Mouse (Mus musculus) spleen, postnatal 4 days (tissue): ENCODE measurements around the gene Cryl1.

Experiments used
- DNase-seq, 2 experiments: peaks; one replicate each; pipeline ENCODE4 v3.0.0; 2022; ENCODE audit warnings: low spot score in 2 of 2

Cryl1 gene

DNA sequence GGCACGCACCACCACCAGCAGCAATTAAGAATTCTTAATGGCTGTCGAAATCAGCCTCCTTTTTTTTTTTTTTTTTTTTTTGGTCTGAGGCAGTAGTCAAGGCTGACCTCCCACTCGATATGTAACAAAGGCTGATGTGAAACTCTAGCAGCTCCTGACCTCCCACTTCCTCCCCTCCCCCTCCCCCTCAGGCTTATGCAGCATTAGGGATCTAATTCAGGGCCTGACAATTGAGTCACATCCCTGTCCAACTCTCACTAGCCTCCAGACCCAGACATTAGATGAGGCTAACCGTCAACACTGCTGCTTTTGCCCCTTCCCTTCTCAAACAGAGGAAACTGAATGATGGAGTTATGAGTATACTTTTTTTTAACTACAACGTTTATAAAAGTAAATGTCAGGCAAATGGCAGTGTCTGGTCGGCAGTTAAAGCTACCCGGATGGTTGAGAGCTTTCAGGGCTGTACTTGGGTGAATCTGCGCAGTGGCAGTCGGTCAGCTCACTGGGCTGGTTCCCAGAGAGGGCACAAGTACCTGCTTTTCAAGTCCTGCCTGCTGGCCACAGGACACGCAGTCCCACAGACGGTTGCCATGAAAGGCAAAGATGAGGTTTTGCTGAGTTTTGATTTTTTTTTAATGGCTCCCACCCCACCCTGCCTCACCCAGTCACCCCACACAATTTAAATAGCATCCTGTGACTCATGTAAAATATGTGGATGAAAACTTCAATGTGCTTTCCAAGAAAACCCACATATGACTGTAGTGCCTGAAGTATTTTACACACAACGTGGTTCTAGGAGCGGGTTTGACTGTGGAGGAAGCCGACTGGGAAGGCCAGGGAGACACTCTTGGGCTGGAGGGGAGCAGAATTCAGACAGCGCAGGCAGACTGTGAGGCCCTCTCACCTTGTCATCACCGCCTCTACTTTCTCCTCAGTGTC lies 81.4 kb downstream of the Cryl1 start:
- no peak for DNase-seq

DNA sequence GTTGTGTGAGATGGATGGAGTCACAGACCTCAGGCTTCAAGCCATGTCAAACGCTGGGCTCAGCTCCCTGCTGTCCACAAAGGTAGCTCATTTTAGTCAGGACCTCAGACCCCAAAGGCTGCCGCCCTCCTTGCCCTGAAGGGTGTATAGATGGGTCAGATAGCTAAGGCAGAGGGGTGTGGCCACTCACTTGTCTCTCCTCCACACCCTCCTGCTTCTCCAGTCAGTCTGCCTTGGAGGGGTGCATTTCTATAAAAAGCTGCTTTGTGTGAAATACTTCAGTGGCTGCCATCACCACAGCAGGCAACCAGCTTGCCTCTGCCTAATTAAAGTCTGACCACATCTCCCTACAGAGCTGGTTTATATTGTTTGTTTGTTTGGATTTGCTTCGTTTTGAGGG lies 82.4 kb downstream of the Cryl1 start:
- DNase-seq: no peak

DNA sequence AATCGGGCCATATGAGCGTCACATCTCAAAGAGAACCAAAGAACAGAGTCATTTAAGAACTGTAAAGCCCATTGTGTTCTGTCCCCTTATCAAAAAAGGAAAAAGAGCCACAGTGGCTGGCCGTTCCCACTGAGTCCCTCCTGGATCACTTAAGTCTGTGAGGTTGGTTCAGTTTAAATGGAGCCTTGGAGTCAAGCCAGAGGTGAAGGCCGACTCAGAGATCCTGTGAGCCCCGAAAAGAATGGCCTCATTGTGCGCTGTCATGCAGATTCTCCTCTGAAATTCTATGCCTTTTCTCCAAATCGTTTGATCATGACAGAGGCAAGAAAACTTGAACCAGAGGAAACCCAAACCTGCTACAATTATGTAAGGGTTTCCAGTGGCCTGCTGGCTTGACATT lies 82.8 kb downstream of the Cryl1 start:
- DNase-seq: no peak

DNA sequence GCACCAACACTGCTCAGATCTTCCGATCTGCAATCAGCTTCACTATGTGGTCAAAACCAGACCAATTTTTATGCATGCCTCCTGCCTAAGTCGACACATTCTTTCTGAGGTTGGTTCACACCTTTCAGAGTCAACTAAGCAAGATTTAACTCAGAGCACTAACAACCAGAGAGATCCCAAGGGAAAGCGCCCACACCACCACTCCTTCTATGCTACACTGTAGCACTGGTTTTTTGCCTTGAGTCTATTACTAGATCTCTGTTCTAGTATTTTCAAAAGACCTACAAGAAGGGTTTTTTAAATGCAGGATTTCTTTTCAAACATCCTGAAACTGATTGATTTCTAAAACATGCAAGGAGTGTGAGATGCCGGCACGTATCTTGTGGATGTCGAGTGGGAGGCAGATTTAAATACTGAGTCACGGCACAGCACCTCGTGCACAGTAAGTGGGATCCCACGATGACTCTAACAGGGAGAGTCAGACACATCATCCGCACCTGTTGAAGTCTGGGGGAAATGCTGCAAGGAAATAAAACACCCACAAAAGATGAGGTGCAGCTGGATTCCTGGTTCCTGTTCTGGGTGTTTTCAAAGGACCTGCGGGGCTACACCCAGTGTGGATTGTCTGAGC lies 96.6 kb downstream of the Cryl1 start:
- DNase-seq: no peak

DNA sequence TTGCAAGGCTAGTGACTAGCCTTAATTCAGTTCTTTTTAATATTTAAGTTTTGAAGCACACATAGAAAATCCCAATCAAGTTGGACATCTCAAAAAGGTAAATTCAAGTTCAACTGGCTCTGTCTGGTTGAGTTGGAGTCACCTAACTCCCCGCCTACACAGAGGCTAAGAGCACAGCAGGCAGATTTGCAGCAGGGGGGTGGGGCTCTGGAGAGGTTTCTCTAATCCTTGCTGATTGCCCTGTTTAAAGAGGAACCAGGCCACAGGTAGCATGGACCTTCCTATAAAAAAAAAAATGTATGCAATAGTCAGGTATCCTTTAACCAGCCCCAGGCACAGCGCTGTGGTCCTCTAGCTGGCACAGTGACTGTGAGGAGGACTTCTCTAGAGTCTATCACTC lies 97.8 kb downstream of the Cryl1 start:
- DNase-seq: no peak

DNA sequence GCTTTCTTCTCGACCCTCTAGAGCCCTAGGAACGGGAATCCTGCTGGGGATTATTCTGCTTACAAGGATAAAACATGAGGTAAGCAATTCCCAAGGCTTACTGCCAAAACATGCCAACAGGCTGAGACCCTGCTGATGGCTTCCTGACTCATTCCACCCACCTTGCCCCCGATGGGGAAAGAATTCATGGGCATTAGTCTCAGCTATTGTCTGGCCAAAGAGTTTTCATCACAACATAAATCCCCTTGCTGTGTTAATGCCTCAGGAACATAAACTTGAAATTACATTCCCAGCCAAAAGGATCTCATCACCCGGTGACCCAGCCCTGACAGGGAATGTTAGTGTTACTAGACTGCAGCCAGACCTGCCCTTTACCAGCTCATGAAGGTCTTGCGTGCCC lies 100.7 kb downstream of the Cryl1 start:
- DNase-seq: no peak

DNA sequence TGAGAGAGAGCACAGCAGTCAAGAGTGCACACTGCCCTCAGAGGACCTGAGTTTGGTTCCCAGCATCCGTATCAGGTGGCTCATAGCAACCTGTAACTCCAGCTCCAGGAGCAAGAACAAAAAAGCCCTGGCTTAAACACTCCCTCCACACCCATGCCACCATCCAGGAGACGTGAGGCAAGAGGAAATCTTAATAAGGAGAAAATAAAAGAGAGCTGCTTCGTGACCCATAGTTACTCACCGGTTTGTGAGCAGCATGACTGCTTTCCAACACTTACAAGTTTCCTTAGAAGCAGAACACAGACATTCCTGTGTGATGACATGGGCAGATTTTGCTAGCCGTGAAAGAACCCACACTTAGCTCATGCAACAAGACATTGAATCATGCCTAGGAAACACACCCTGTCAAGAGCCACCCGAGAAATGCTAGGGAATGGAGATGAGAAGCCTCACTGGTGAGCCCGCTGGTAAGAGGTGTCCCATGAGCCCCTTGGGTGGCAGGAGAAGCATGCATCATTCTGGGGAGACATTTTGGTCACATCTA lies 106.9 kb downstream of the Cryl1 start:
- DNase-seq: no peak

DNA sequence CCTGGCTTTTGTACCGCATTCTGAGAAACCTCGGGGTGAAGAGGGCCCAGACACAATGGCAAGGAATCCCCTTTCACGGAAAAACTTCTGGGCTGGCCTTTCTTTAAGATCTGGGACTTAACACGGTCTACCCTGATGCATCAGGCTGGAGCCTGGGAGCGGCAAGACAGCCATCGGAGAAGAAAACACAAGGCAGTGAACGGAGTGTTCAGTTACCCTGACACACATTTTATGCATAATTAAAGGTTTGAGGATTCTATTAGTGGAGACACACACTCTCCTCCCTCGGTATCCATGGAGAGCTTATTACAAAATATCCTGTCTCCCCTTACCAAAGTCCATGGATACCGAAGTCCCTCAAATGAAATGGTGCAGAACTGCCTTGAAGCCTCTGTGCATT lies 109.2 kb downstream of the Cryl1 start:
- DNase-seq: no peak

DNA sequence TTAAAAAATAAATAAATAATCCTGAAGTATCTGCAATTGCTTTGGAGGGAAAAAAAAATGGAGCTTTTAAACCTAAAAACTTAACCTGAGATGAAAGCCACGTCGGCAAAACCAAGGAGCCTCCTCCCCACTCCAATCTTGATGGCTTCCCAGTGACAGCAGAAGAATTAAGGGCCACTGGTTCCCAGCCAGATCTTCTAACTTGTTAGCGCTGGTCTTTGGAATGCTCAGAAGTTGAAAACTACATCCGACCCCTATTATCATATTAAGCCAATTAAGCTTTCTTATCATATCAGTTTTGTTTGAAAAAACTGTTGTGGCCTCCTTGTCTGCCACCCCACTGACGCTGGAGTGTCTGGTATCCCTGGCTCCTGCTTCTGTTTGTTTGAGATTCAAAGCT lies 114.5 kb downstream of the Cryl1 start:
- no peak for DNase-seq

DNA sequence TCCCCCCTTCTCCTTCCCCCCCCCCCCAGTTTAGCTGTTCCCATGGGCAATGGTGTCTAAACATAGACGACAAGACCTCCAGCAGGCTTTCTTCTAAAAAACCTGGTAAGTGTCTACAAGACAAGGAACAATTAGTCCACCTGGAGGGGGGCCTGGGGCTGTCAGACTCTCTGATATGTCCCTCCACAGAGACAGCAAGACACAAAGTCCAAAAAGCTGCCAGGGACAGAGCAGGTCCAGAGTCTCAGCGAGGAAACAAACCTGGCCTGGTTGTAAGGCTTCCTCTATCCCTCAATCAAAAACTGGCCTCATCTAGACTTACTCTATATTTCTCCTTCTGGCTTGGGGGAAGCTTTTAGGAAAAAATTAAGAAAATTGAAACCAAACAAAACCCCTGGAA lies 115.7 kb downstream of the Cryl1 start:
- no peak for DNase-seq

DNA sequence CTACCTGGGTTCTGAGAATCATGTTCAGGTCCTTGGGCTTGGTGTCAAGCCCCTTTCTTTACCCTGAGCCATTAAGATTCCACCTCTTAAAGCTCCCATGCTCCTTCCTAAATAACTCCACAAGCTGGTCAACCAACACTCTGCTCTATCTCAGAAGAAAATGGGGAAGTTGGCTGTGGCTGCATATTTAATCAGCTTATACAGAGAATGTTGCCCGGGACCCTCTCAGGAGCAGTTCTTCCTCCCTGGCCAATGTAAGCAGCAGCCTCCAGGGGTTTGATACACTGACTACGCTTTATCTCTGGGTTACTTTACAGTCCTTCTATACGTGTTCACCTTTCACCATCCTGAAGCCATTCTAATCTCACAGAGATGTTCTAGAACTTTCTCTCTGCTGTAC lies 117.5 kb downstream of the Cryl1 start:
- DNase-seq: no peak

DNA sequence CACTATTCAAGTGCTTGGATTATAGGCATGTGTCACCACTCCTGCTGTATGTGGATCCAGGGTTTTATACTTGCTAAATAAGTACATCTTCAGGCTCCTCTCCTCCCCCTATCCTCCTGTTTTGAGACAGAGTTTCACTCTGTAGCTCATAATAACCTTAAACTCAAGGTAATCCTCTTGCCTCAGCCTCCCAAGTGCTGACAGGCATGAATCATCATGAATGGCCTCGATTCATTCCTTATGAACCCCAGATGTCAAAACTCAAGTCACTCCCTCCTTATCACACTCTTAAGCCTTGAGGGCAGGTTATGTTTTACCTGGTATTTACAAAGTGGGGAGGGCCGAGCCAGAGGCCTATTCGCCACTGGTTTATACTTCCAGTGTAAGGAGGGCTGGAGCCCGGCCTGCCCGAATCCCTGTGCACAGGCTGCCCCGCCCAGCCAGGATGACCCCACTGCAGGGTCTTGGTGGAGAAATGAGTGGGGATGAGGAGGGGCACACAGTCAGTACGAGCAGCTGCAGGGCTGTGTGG lies 121.8 kb downstream of the Cryl1 start:
- no peak for DNase-seq

DNA sequence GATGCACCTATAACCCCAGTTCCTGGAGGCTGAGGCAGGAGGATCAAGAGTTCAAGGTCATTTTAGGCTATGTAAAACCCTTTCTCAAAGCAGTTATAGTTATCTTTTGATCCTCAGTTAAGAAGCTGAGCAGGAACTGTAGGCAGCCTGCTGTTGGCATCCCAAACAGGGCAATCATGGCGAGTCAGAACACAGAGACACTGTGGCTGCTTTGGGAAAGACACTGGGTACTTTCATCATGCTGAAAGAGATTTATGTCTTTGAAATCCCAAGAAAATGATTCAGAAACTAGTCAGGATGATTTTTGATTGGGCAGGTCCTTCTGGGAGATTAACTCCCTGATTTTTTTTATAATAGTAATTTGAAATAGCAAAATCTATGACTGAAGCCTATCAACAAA lies 126.0 kb downstream of the Cryl1 start:
- no peak for DNase-seq

DNA sequence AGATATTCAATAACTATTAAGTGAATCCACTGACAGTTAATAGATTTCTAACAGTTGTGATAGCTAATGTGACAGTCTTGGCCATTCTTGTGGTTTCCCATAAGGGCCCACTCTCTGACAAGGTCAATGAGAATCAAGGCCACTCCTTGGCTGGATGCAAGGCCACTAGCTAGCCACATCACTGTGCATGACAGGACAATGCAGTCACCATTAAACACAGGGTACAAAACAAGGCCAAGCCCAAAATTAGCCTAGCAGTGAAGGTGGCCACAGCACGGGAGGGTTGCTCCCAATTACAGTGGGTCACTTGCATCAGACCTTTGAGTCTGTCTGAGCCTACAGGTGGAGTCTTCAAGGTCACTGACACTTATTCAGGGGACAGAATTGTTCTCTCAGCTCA lies 126.5 kb downstream of the Cryl1 start:
- DNase-seq: no peak

DNA sequence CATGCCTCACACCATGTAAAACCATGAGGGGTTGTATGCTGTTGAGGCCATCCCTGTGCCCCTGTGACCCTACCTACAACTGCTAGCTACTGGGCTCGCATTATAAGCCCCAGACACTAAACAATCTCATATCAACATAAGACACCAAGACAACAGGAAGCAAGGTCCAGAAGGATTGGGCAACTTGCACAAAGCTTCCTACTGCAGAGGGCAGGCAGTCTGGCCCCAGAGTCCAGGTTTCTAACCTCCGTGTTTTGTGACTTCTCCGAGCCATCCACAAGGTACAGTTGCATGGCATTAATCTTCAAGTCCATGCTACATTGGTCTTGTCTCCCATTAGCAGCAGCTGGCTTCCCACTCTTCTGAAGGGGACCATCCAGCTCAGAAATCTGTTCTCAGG lies 129.4 kb downstream of the Cryl1 start:
- no peak for DNase-seq

DNA sequence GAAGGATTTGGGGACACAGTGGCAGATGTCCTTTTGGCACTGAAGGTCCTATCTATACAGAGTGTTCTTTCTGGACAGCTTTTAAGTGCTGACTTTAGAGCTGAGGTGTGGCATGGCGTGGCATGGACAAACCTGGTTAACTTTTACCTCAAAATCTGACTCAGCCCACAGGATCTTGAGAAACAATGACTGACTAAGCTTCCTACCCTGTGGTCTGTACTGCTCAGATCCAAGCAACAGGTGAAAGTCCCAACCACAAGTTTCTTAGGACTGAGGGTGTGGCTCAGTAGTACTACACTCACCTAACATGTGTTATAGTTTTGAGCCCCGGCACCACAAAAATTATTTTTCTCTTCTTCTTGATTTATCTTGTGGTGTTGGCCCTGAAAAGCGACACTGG lies 130.0 kb downstream of the Cryl1 start:
- no peak for DNase-seq

DNA sequence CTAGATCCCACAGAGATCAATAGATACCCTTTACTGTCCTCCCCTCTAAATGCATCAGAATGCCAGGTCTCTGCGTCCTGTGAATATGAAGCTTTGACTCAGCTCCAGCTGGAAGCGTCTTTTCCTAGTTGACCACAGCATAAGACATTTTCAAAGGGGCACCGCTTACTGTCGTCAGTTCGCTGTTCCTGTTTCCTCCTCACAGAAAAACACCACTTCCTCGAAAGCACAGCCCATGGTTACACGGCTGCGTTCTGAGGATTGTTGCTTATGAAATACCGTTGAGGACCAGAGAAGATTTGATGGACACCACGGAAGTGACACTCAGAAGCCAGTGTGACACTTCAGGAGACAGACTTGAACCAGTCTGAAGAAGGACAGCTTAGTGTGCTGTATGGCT lies 134.4 kb downstream of the Cryl1 start:
- no peak for DNase-seq

DNA sequence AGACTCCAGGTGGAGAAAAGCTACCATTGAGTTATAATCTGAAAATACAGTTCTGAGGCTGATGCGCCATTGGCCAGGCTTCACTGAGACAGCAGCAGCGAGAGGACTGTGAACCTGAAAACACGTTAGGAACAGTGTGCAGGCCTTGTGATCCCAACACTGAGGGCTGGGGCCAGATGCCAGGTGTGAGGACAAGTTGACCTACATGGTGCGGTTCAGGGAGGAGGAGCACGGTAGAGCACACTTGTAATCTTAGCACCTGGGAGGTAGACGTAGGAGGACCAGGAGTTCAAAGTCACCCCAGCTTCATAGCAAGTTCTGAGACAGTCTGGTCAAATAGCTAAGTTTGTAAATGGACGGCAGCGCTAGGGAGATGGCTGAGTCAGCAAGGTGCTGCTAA lies 139.0 kb downstream of the Cryl1 start:
- DNase-seq: no peak

DNA sequence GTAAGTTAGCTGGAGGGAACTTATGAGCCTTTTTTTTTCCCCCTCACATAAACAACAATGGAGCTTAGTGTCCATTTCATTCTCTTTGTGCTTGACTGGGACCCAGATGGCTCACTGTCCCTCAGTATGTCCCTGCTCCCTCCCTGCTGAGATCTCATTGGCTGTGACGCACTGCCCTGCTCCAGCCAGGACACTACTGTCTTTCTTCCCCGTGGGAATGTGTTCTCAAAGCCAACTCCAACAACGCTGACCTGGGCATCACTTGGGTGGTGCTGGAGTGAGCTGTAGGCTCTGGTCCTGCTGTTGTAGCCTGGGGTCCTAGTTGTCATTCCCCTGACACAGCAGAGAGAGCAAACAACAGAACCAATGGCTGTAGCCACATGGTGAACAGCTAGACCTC lies 149.7 kb downstream of the Cryl1 start:
- no peak for DNase-seq

DNA sequence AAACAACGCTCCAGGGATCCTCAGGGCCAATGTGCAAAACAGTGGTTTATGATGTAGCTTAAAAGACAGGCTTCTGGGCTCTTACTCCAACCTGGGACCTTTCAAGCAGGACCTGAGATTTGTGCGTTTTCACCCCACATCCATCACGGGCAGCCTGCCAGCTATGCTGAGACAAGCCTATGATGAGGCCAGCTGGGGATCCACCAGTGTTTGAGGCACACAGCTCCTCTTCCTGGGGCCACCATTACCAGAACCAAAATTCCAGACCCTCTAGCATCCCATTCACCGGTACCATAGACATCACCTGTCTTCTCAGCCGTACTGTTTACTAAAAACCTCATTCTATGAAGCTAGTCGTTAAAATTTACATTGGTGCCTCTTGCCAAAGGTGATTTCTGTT lies 151.8 kb downstream of the Cryl1 start:
- no peak for DNase-seq

DNA sequence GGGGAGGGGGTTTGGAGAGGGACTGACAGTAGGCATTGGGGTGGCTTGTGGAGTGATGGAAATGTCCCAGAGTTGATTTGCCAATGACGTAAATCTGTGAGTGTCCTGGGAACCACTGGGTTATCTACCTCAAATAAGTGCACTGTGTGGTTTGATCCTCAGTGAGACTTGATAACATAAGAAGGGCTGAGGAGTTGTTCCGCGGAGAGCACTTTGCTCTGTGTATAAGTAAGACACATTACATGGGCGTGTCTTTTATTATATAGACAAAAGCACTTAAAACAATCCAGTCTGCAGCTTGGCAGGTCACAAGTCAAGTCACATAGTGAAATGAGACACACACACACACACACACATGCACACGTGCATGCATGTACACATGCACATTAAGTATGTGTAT lies 155.4 kb downstream of the Cryl1 start:
- DNase-seq: no peak

DNA sequence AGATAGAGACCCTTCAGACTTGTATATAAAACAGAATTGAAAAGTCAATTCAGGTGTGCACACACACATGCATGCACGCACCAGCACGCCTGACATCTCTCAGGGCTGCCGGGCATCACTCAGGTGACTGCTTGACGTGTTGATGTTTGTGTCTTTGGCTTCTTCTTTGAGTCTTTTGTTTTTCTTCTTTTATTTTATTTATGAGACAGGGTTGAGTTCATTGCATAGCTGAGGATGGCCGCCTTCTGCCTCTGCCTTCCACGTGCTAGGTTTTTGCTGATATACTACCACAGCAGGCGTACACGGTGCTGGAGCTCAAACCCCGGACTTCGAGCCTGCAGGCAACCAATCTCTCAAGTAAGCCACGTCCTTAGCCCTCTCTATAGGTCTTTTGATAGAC lies 163.1 kb downstream of the Cryl1 start:
- no peak for DNase-seq

DNA sequence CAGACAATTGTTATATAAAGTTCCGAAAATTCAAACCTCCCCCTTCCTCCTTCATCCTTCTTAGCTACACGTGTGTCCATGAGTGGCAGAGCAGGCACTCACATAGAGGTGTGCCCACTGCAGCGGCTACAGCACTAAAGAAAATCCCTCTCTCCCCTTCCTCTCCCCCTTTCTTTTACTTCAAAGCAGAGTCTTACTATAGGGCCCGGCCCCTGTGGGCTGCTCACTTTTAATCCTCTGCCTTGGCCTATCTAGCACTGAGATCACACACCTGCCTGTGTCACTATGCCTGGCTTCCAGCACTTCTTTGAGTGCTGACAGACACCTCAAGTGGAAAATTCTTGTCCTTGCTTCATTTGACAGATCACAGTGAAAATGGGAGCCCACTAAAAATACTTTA lies 163.6 kb downstream of the Cryl1 start:
- DNase-seq: no peak
